Mouse (Mus musculus): ENCODE data around the gene Wdr35. TPM values are rescaled to one million over a fixed set of nuclear protein-coding genes. Genes with fewer than 3 reads are reported as not detected.

Gene Wdr35
- polyA plus RNA-seq, 1 experiment from 2014 or later: 41.7 TPM

DNA sequence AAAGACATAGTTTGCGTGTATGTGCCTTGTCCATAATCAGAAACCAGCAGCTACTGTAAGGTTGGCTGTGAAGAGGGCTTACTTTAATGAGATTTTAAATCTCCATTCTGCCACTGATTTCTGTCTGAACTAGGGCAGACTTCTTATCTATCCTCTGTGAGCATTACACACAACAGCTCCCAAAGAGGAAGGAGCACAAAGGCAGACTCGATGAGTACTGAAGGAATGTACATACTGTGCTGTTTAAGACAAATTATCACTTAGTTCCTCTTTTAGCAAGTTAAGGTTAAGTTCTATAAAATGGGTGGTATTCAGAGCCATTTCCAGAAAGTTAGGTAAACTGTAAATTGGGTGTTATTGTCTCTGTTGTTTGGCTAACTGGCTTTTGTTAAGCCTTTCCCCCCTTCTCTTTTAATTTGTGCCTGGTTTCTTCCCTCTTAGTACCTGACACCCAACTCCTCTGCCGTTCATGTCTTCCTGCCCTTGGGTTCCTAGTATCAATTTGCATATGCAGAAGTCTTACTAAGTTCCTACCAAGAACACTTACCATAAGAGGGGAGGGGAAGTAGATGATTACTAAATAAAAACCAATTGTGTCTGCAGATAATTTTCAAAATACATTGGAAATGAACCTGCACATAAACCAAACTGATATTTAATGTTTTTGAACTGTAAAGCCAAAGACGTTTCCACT, 31.8 kb upstream of the Wdr35 start:
- H3K27me3 ChIP-seq: no peaks in the 10 kb centered on the region
- no peak for DNase-seq (ENCODE audit: low read depth, low spot score)
- ChIA-PET CTCF (interaction anchor here (0.8 to 1.4 kb wide), 2 partner anchors 12 to 61 kb away, joined by 3 read pairs; no protein-coding TSS in a partner anchor), POLR2A (no interaction called here)
- in situ Hi-C loops (cut with MboI; ENCODE audit: low pct_unique_long_range_greater_than_20kb): no loop called here
- no peak for TF ChIP-seq CTCF (IDR thresholded peaks at IDR 0.05)
- ATAC-seq: peak; percentile 21

DNA sequence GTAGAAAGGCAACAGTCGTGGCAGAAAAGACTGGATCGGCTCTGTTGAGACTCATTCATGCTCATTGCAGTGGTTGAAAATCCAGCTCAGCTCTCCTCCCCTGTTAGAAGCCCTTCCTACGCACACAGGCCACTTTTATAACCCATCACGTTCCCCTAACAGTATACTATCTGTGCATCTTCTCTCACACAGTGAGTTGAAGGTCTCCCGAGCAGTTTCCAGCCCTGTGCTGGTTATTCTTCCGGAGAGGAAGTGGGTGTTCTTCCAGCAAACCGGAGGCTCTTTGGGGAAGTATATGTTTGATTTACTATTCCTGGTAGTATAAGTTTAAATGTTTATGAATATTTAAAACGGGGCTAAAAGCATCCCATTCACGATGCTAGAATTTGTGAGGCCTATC, 26.5 kb upstream of the Wdr35 start:
- in situ Hi-C loops (cut with MboI; ENCODE audit: low pct_unique_long_range_greater_than_20kb): no loop called here
- ATAC-seq (no peak), DNase-seq (ENCODE audit: low read depth, low spot score) (no peak)
- TF ChIP-seq CTCF (IDR thresholded peaks at IDR 0.05): no peak
- ChIA-PET CTCF (interaction anchor here (2.6 kb wide), 1 partner anchor 11 kb away, joined by 11 read pairs; no protein-coding TSS in a partner anchor), POLR2A (interaction anchor here (0.6 kb wide), 1 partner anchor 12 kb away, joined by 6 read pairs; no protein-coding TSS in a partner anchor)
- no peaks in the 10 kb centered on the region for H3K27me3 ChIP-seq

DNA sequence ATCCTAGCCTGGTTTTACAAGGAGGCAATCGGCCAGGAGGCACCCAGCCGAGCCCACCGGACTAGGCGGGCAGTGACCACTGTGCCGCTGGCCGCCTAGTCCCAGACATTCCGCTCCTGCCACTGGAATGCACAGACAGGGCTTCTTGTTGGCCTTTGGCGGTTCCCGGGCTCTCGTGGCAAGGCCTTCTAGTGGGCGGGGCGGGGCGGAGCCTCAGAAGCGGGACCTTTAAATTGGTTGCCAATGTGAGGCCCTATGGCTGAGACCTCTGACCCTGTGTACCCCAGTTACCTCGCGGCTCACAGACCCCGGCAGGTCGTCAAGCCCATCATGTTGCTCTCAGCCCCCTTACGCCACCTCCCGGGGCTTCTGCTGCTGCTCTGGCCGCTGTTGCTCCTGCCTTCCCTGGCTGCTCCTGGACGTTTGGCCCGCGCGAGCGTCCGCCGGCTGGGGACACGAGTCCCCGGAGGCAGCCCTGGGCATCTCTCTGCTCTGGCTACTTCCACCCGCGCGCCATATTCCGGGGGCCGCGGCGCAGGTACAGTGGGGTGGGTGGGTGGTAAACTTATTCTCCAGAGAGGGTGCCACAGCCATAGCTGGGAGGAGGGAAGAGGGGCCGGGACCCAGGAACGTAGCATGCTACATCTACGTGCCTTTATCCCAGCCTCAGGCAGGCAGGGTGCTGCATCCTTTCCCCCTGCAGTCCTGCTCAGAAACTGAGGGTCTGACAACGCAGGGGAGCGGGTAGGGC, 25.8 kb upstream of the Wdr35 start, which contains the start of gene Matn3:
Gene Matn3 (plus strand): TSS at position 216 of the 751 bp plus-strand sequence.
- TF ChIP-seq CTCF (IDR thresholded peaks at IDR 0.05): no peak
- CTCF ChIA-PET: interaction anchor here (1.3 to 2.6 kb wide), 2 partner anchors 10 to 12 kb away, joined by 3 to 11 read pairs; no protein-coding TSS in a partner anchor
- H3K27me3 ChIP-seq: no peaks in the 10 kb centered on the region
- ATAC-seq (peak; percentile 76), DNase-seq (ENCODE audit: low read depth, low spot score) (no peak)
- in situ Hi-C loops (cut with MboI; ENCODE audit: low pct_unique_long_range_greater_than_20kb): no loop called here
- POLR2A ChIA-PET: interaction anchor here (0.6 kb wide), 1 partner anchor 11 kb away, joined by 6 read pairs; no protein-coding TSS in a partner anchor

DNA sequence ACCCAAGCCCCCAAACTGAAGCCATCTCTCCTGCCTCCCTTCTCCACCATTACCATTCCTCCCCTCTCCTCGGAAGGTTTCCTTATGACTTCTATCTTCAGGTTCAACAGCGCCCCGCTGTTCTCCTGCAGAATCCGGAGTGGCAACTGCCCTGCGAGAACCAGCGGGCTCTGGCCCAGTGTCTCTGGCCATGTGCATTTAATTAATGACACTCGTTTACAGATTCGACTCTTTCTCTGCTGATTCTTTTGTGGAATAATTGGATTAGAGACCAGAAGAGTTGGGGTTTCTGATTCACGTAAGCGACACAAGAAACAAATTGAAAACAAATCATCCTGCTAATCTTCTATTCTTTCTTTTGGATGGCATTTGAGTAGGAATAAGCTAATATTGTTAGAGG, 20.6 kb upstream of the Wdr35 start:
- ChIA-PET POLR2A (no interaction called here), CTCF (no interaction called here)

DNA sequence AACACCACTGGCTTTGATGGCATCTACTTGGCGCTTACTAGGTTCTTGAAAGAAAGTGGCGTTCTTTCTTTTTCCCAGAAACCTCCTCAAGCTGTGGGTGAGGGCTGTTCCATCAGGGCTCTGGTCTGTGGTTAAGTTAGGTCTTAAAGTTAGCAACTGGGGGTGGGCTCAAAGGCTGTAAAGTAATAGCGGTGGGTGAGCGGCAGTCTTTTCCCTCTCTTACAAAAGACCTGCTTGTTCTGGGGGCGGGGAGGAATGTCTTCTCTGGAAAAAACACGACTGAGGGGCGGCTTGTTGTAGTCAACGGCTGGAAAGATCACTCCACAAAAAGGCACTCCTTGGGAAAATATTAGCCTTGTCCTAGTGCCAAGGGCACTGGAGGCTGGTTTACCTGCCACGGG, 19.5 kb upstream of the Wdr35 start:
- ChIA-PET CTCF (no interaction called here), POLR2A (no interaction called here)
- no peak for TF ChIP-seq CTCF (IDR thresholded peaks at IDR 0.05)
- ATAC-seq: no peak
- in situ Hi-C loops (cut with MboI; ENCODE audit: low pct_unique_long_range_greater_than_20kb): no loop called here
- no peaks in the 10 kb centered on the region for H3K27me3 ChIP-seq
- no peak for DNase-seq (ENCODE audit: low read depth, low spot score)

More for the DNA sequence above, 20.6 kb upstream of the Wdr35 start:
- in situ Hi-C loops (cut with MboI; ENCODE audit: low pct_unique_long_range_greater_than_20kb): no loop called here
- ATAC-seq (no peak), DNase-seq (ENCODE audit: low read depth, low spot score) (no peak)
- H3K27me3 ChIP-seq: no peaks in the 10 kb centered on the region
- no peak for TF ChIP-seq CTCF (IDR thresholded peaks at IDR 0.05)

DNA sequence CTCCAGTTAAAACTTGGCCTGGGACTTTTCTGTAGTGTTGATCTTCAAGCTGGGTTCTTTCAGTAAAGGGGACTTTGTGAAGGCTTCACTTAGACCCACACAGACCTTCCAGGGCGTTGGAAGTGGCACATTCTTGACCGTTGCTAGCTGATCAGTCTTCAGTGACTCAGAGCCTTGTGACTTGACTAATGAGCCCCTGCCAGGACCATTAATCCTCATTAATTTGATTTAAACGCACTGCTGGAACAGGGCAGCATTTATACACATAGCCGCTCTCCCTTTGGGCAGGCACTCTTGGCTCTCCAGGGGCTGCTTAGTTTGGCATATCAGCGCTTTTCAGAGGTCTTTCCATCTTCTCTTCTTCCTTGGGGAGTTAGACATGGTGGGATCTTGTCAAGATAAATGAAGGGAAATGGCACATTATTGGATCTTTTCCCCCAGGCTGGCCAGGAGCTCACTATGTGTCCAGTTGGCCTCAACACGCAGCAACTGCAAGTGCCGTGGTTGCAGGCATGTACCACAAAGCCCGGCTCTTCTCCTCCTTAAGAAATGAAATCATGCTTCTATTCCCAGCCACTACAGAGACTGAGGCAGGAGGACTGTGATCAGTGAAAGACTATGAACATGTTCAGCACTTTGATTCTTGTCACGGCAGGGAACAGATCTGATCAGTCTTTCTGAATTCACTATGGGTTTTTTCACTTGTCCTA, 11.9 kb upstream of the Wdr35 start:
- peak; percentile 51 for ATAC-seq
- no peak for TF ChIP-seq CTCF (IDR thresholded peaks at IDR 0.05)
- in situ Hi-C loops (cut with MboI; ENCODE audit: low pct_unique_long_range_greater_than_20kb): no loop called here
- no peaks in the 10 kb centered on the region for H3K27me3 ChIP-seq
- peak; percentile 47 for DNase-seq (ENCODE audit: low read depth, low spot score)
- ChIA-PET CTCF (interaction anchor here (1.2 kb wide), 1 partner anchor 26 kb away, joined by 6 read pairs; no protein-coding TSS in a partner anchor), POLR2A (interaction anchor here (1.0 kb wide), 1 partner anchor 12 kb away, joined by 3 read pairs; the partner anchor contains the start of gene Wdr35)

DNA sequence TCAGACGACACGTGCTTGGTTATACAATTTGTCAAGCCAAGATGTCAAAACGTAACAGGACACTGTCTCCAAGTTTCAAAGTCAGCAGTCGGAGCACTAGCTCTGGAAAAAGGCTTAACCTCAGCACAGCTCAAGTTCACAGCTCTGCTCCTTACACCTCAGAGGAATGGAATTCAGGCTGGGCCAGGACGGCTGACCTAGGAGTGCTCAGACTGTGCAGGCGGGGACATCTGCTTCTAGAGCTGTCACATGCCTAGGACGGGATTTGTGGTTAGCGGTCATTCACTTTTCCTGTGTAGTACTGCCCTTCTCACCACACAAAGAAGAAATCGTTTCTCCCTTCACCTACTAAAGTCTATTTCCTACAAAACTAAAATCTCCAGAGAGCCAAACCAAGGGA, 3.9 kb upstream of the Wdr35 start:
- POLR2A ChIA-PET: interaction anchor here (0.7 kb wide), 1 partner anchor 48 kb away, joined by 4 read pairs; the partner anchor contains the start of gene Laptm4a
- no peak for TF ChIP-seq CTCF (IDR thresholded peaks at IDR 0.05)
- H3K27me3 ChIP-seq: no peaks in the 10 kb centered on the region
- CTCF ChIA-PET: interaction anchor here (0.8 to 1.4 kb wide), 6 partner anchors 10 to 72 kb away, joined by 3 to 4 read pairs (median 3); no protein-coding TSS in a partner anchor
- in situ Hi-C loops (cut with MboI; ENCODE audit: low pct_unique_long_range_greater_than_20kb): no loop called here
- DNase-seq (ENCODE audit: low read depth, low spot score) (peak; percentile 82), ATAC-seq (peak; percentile 91)

DNA sequence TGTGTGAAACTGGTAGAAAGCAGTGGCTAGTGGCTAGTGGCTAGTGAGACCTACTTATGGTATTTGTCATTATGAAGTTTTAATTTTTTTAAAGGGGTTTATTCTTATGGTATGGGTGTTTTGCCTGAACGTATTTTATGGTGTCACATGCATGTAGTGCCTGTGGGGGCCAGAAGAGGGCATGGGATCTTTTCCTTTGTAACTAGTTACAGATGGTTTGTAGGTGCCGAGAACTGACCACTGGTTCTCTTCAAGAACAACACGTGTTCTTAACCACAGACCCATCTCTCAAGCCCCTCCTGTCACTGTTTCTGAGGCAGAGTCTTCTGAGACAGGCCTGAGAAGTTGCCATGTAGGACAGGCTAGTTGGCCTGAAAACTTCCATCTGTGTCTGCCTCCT, 1.4 kb downstream of the Wdr35 start:
- CTCF ChIA-PET: interaction anchor here (2.6 kb wide), 1 partner anchor 38 kb away, joined by 13 read pairs; no protein-coding TSS in a partner anchor

DNA sequence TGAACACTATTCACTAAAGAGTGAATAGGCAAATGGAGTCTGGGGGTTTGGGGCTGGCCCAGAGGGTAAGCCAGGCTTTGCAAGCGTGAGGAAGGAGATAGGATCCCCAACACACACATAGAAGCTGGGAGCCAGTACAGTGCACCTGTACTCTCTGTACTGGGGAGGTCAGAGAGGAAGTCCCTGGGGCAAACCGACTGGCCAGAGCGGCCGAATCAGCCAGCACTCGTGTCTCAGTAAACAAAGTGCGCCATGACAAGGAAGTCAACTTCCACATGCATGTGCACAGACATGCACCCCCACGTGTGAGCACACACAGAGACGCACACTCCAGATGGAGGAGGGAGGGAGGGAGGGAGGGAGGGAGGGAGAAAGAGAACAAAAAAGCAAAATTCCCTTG, 19.5 kb downstream of the Wdr35 start:
- no peaks in the 10 kb centered on the region for H3K27me3 ChIP-seq
- DNase-seq (ENCODE audit: low read depth, low spot score) (no peak), ATAC-seq (no peak)
- no peak for TF ChIP-seq CTCF (IDR thresholded peaks at IDR 0.05)
- POLR2A ChIA-PET: interaction anchor here (0.8 kb wide), 1 partner anchor 10 kb away, joined by 3 read pairs; no protein-coding TSS in a partner anchor
- in situ Hi-C loops (cut with MboI; ENCODE audit: low pct_unique_long_range_greater_than_20kb): no loop called here
- CTCF ChIA-PET: no interaction called here

More for the DNA sequence above, 1.4 kb downstream of the Wdr35 start:
- H3K27me3 ChIP-seq: no peaks in the 10 kb centered on the region
- POLR2A ChIA-PET: interaction anchor here (1.7 kb wide), 1 partner anchor 9 kb away, joined by 3 read pairs; no protein-coding TSS in a partner anchor
- in situ Hi-C loops (cut with MboI; ENCODE audit: low pct_unique_long_range_greater_than_20kb): no loop called here
- ATAC-seq (no peak), DNase-seq (ENCODE audit: low read depth, low spot score) (no peak)
- TF ChIP-seq CTCF (IDR thresholded peaks at IDR 0.05): peak; percentile 34

DNA sequence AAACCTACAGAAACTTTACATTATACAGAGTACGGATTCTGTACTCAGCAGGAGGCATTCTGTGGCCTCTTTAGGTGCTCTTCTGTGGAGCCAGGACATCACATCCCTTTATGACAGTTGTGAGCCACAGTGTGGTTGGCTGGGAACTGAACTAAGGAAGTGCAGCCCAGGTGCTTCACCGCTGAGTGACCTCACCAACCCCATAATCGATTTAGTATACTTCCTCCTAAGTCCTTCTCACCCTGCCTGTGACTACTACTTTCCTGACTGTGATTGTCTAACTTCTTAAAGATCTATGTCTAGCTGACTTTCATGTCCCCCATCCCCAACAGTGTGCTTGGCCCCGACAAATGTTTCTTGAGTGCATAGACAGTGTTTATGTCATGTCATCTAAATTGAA, 24.6 kb downstream of the Wdr35 start:
- in situ Hi-C loops (cut with MboI; ENCODE audit: low pct_unique_long_range_greater_than_20kb): no loop called here

More for the DNA sequence above, 24.6 kb downstream of the Wdr35 start:
- ATAC-seq: no peak
- DNase-seq (ENCODE audit: low read depth, low spot score): no peak
- ChIA-PET CTCF (no interaction called here), POLR2A (no interaction called here)
- no peaks in the 10 kb centered on the region for H3K27me3 ChIP-seq
- TF ChIP-seq CTCF (IDR thresholded peaks at IDR 0.05): no peak
